Mouse (Mus musculus) testis, postnatal 10 days (tissue): ENCODE measurements around the gene Rnf152.

ENCODE experiments used
- DNase-seq: peaks from one replicate; pipeline ENCODE4 v3.0.0; 2021; ENCODE audit warnings: low spot score

Gene Rnf152

GRCm38 (mm10) chr1:105356291-105357011, at the start of gene Rnf152:
Gene Rnf152, minus strand, starts transcription at chr1:105356710.
- DNase-seq, result peak; percentile 78

GRCm38 (mm10) chr1:105402853-105403252, 46.3 kb upstream of the Rnf152 start:
- DNase-seq, result no peak

- DNase-seq, result no peak
Measured at GRCm38 (mm10) chr1:105384141-105384937, 27.8 kb upstream of the Rnf152 start.

- no peak for DNase-seq
Measured at GRCm38 (mm10) chr1:105377546-105377945, 21.0 kb upstream of the Rnf152 start.

GRCm38 (mm10) chr1:105374618-105375017, 18.1 kb upstream of the Rnf152 start:
- DNase-seq, result no peak

- DNase-seq, result no peak
Measured at GRCm38 (mm10) chr1:105362701-105363100, 6.2 kb upstream of the Rnf152 start.

GRCm38 (mm10) chr1:105358896-105359295, 2.4 kb upstream of the Rnf152 start:
- no peak for DNase-seq

GRCm38 (mm10) chr1:105355910-105356290, 610 bp downstream of the Rnf152 start:
- DNase-seq, result peak; percentile 74

GRCm38 (mm10) chr1:105354901-105355891, 1.3 kb downstream of the Rnf152 start:
- peak; percentile 82 for DNase-seq

- DNase-seq, result no peak
Measured at GRCm38 (mm10) chr1:105351806-105352205, 4.7 kb downstream of the Rnf152 start.

- no peak for DNase-seq
Measured at GRCm38 (mm10) chr1:105342305-105342704, 14.2 kb downstream of the Rnf152 start.

GRCm38 (mm10) chr1:105340943-105341342, 15.6 kb downstream of the Rnf152 start:
- DNase-seq, result no peak

GRCm38 (mm10) chr1:105337397-105337796, 19.1 kb downstream of the Rnf152 start:
- DNase-seq, result no peak

GRCm38 (mm10) chr1:105336096-105336495, 20.4 kb downstream of the Rnf152 start:
- no peak for DNase-seq

- no peak for DNase-seq
Measured at GRCm38 (mm10) chr1:105332087-105332731, 24.3 kb downstream of the Rnf152 start.

- DNase-seq, result no peak
Measured at GRCm38 (mm10) chr1:105331605-105332004, 24.9 kb downstream of the Rnf152 start.

GRCm38 (mm10) chr1:105330581-105331320, 25.8 kb downstream of the Rnf152 start:
- no peak for DNase-seq

- DNase-seq, result no peak
Measured at GRCm38 (mm10) chr1:105327789-105328188, 28.7 kb downstream of the Rnf152 start.

- DNase-seq, result no peak
Measured at GRCm38 (mm10) chr1:105324636-105325035, 31.9 kb downstream of the Rnf152 start.

- no peak for DNase-seq
Measured at GRCm38 (mm10) chr1:105314010-105314800, 42.3 kb downstream of the Rnf152 start.
